Mouse (Mus musculus) liver, embryonic 11.5 days (tissue): ENCODE measurements around the gene Mark2. TPM values are rescaled to one million over a fixed set of nuclear protein-coding genes. Genes with fewer than 3 reads are reported as not detected.

Experiments used
- ATAC-seq: fragments of 200-750 bp; cut with Nextera tagmentation; replicated peaks from 2 replicates; pipeline ENCODE4 v1.8.0; 2017; ENCODE audit warnings: moderate number of reproducible peaks, mild to moderate bottlenecking, moderate TSS enrichment, moderate library complexity; ENCODE audit not compliant: low FRiP score
- DNase-seq: peaks from one replicate; pipeline ENCODE4 v3.0.0-alpha.2; 2017; ENCODE audit warnings: low spot score
- H3K27ac ChIP-seq: fragments of 300-500 bp; sonication (generic); 2 replicates; pipeline ENCODE4 v1.5.1; 2014; ENCODE audit warnings: mild to moderate bottlenecking, low read depth, low read length, control low read depth
- H3K27me3 ChIP-seq: fragments of 300-500 bp; sonication (generic); replicated peaks from 2 replicates; pipeline ENCODE4 v1.6.1; 2014; ENCODE audit warnings: low read length, mixed read lengths; ENCODE audit not compliant: control insufficient read depth, insufficient read depth
- H3K36me3 ChIP-seq: fragments of 300-500 bp; sonication (generic); 2 replicates; pipeline ENCODE4 v1.6.1; 2014; ENCODE audit warnings: mild to moderate bottlenecking, low read length, moderate library complexity, mixed read lengths; ENCODE audit not compliant: control insufficient read depth, insufficient read depth
- H3K4me1 ChIP-seq: fragments of 300-500 bp; sonication (generic); replicated peaks from 2 replicates; pipeline ENCODE4 v1.6.1; 2014; ENCODE audit warnings: low read length, mixed read lengths; ENCODE audit not compliant: control insufficient read depth, insufficient read depth
- H3K4me2 ChIP-seq: fragments of 300-500 bp; sonication (generic); 2 replicates; pipeline ENCODE4 v1.6.1; 2014; ENCODE audit warnings: mild to moderate bottlenecking, control low read depth, moderate library complexity
- H3K4me3 ChIP-seq: fragments of 300-500 bp; sonication (generic); 2 replicates; pipeline ENCODE4 v1.5.1; 2014; ENCODE audit warnings: low read depth, low read length, control low read depth
- H3K9ac ChIP-seq: fragments of 300-500 bp; sonication (generic); 2 replicates; pipeline ENCODE4 v1.6.1; 2014; ENCODE audit warnings: low read depth, low read length, control low read depth
- H3K9me3 ChIP-seq: fragments of 300-500 bp; sonication (generic); 2 replicates; pipeline ENCODE4 v1.6.1; 2016; ENCODE audit warnings: low read length, inconsistent platforms, mixed read lengths; ENCODE audit not compliant: control insufficient read depth
- whole genome bisulfite sequencing: fragments of 180-500 bp; shearing (Covaris S2); extraction: QIAGEN DNeasy Blood & Tissue Kit; methylation state at CpG from one replicate; pipeline ENCODE4 v1.1.7; 2014; 5-methylcytosine and 5-hydroxymethylcytosine counted together
- polyA plus RNA-seq: library from polyadenylated mRNA; unstranded; fragments of >200 nt; fragmentation: Nextera tagmentation; extraction: Ambion mirVana; gene quantifications from 2 replicates; pipeline ENCODE4 v1.2.1, GENCODE M21; 2014

Mark2 gene
- polyA plus RNA-seq, 1 experiment from 2014 or later, result 50.3 TPM

GRCm38 (mm10) chr19:7295071-7295658 lies 46.5 kb downstream of the Mark2 start:
- Histone ChIP-seq H3K27ac (peak overlapping the region; percentile 87), H3K4me1 (peaks cover 54% of the 10 kb centered on the region), H3K27me3 (no peaks in the 10 kb centered on the region), H3K4me3 (peak overlapping the region; percentile 50), H3K9me3 (no peaks in the 10 kb centered on the region), H3K4me2 (peak overlapping the region; percentile 85), H3K36me3 (peaks cover 3% of the 10 kb centered on the region; the same call in 1 of the 2 replicates), H3K9ac (peak overlapping the region; percentile 60)
- 24% methylated on average over 15 of the region's 15 CpGs for WGBS
- ATAC-seq (peak; percentile 91), DNase-seq (no peak)

GRCm38 (mm10) chr19:7294098-7294876 lies 47.4 kb downstream of the Mark2 start:
- H3K27me3 ChIP-seq, result no peaks in the 10 kb centered on the region
- H3K4me1 ChIP-seq, result peaks cover 51% of the 10 kb centered on the region
- no peak for DNase-seq
- peak; percentile 34 for ATAC-seq
- H3K9me3 ChIP-seq, result no peaks in the 10 kb centered on the region
- peak overlapping the region; percentile 85 for H3K4me2 ChIP-seq
- peak overlapping the region; percentile 50 for H3K4me3 ChIP-seq
- peak overlapping the region; percentile 60 for H3K9ac ChIP-seq
- peaks cover 3% of the 10 kb centered on the region; the same call in 1 of the 2 replicates for H3K36me3 ChIP-seq
- 45% methylated on average over 8 of the region's 8 CpGs for WGBS
- H3K27ac ChIP-seq, result peak overlapping the region; percentile 87

DNA sequence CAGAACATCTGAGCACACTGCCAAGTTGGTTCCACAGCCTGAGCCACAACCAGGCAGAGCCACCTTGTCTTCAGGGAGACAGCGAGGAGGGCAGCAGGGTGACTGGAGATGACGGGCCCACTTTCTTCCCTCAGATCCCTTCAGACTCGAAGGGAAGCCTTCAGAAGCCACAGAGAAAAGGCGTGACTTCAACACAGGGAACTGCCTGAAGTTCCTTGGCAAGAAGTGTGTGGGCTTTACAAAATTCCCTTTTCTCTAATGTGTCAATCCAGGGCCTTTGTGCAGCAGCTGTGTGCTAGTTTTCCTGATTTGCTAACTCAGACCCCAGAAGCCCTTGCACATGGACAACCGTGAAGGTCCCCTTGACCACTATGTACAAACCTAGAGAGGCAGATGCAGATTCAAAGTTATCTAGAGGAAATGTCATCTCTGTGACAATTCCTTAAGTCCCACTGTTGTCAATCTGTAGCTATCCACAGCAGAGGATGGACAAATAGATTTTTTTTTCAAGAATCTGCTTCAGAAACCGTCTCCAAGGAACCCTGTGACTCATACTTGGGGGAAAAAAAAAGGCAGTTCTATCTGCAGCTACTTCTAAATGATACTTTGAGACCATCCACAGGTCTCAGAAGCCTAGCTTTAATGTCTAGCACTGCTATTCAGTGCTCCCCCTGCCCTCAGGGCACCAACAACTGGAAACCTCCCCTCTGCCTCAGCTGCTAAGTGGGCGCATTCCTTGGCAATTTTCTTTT lies 49.5 kb downstream of the Mark2 start:
- H3K4me3 ChIP-seq, result no peak overlapping the region
- H3K9me3 ChIP-seq, result no peaks in the 10 kb centered on the region
- H3K27me3 ChIP-seq, result no peaks in the 10 kb centered on the region
- H3K9ac ChIP-seq, result no peak overlapping the region
- H3K4me2 ChIP-seq, result no peak overlapping the region
- no peak for ATAC-seq
- 82% methylated on average over 7 of the region's 7 CpGs for WGBS
- peaks cover 38% of the 10 kb centered on the region for H3K4me1 ChIP-seq
- peaks cover 3% of the 10 kb centered on the region; the same call in 1 of the 2 replicates for H3K36me3 ChIP-seq
- no peak for DNase-seq
- H3K27ac ChIP-seq, result no peak overlapping the region

DNA sequence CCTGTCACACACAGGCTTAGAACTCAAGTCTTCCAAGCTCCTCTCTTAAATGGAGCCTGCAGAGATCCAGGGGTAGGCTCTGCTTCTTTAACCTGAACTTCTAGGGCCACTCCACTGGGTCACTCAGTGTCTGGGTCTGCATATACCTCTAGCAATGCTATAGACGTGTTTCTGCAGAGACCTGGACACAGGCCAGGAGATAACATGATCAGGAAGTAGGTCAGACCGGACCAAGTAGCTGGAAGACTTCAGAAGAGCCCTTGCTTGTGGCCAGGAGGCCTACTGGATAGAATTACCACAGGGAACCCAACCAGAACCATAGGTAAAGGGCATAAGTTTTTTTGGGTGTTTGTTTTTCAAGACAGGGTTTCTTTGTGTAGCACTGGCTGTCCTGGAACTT lies 51.9 kb downstream of the Mark2 start:
- Histone ChIP-seq H3K9ac (no peak overlapping the region), H3K36me3 (peaks cover 23% of the 10 kb centered on the region), H3K27ac (no peak overlapping the region), H3K27me3 (no peaks in the 10 kb centered on the region), H3K4me3 (no peak overlapping the region), H3K4me1 (peaks cover 24% of the 10 kb centered on the region), H3K4me2 (no peak overlapping the region), H3K9me3 (no peaks in the 10 kb centered on the region)
- DNase-seq (no peak), ATAC-seq (no peak)
- 41% methylated on average over 2 of the region's 2 CpGs for WGBS

DNA sequence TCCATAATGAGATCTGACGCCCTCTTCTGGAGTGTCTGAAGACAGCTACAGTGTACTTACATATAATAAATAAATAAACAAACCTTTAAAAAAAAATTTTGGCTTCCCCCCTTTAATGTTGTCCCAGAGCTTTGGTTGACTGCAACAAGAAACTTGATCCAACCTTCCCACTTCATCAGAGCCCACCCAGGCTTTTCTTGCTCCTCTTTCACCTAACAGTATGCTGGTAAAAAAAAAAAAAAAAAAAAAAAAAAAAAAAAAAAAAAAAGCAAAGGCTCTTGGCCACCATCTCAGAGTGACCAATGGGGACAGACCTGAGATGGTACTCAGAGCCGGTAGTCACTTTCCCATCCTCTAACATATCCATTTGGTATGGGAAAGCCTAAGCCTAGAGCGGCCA lies 53.4 kb downstream of the Mark2 start:
- no peak for ATAC-seq
- WGBS, result 78% methylated on average over 3 of the region's 3 CpGs
- no peaks in the 10 kb centered on the region for H3K9me3 ChIP-seq
- H3K4me1 ChIP-seq, result peaks cover 9% of the 10 kb centered on the region
- no peak overlapping the region for H3K4me2 ChIP-seq
- H3K27ac ChIP-seq, result no peak overlapping the region
- H3K36me3 ChIP-seq, result peaks cover 31% of the 10 kb centered on the region
- DNase-seq, result no peak
- no peak overlapping the region for H3K4me3 ChIP-seq
- no peak overlapping the region for H3K9ac ChIP-seq
- no peaks in the 10 kb centered on the region for H3K27me3 ChIP-seq

DNA sequence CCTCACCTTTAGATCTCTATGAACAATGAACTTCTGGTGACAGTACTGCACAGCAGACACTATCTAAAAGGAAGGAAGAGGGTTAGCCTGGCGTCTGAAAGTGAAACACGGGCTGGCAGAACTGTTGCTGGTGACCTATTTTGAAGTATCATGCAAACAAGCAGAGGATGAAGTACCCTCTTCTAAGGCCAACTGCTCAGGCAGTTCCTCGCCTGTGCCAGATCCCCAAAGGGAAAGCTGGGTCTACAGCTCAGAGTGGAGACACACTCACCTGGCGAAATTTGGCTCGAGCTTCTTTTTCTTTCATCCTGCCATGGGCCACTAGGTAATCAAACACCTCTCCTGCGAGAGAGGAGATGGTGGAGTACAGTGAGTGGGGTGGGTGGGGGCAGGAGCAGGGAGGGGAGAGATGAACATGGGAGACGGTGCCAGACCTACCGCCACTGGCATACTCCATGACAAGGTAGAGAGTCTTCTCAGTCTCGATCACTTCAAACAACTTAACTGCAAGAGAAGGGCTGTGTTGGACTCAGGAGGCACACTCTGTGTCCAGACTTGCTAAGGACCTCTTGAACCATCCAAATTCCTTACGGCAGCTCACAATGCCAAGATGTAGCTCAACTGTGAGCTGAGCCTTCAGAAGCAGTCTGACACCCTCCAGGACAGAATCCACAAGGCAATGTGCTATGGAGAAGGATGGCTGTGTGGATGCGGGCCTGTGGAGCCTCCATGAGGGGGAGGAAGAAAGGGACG lies 54.9 kb downstream of the Mark2 start:
- 85% methylated on average over 12 of the region's 12 CpGs for WGBS
- DNase-seq, result no peak
- Histone ChIP-seq H3K4me3 (no peak overlapping the region), H3K27ac (no peak overlapping the region), H3K9me3 (no peaks in the 10 kb centered on the region), H3K4me2 (no peak overlapping the region), H3K9ac (no peak overlapping the region), H3K36me3 (peaks cover 45% of the 10 kb centered on the region), H3K27me3 (no peaks in the 10 kb centered on the region), H3K4me1 (peaks cover 4% of the 10 kb centered on the region)
- ATAC-seq, result no peak

DNA sequence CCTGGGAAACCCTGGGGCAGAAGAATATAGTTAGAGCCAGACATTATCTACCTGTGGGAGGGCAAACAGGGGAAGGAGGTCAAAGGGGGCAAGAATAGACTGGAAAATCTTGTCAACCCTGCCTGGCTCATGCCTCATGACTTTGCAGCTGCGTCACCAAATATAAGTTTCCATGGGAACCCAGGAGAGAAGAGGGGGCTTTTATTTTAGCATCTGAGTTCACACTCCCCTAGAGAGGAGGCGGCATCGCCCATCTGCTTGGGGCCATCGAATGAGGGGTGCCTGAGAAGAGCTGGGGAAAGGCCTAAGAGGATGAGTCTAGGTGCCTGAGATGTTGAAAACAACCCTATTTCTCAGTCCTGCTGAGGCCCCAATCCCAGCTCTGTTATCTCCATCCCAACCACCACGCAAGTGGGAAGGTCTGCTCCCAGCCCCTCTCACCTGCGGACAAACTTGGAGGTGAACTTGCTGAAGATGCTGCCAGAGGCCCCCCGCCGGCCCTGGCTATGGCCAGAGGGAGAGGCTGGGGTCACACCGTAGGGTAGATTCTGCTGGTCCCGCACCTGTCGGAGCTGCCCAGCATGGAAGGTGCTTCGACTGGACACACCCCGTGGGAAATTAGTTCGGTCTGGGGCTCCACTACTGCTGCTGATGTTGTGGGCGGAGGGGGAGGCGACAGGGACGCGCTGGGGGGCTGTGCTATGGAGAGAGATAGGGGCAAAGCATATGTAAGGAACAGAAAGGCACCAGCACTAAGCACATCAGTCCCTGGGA lies 60.9 kb downstream of the Mark2 start:
- Histone ChIP-seq H3K4me2 (no peak overlapping the region), H3K27ac (no peak overlapping the region), H3K9ac (no peak overlapping the region), H3K4me3 (no peak overlapping the region), H3K27me3 (no peaks in the 10 kb centered on the region), H3K36me3 (peaks cover 62% of the 10 kb centered on the region), H3K9me3 (no peaks in the 10 kb centered on the region), H3K4me1 (0 out of 2 replicates have a peak, but pooled peaks cover 3% of the 10 kb centered on the region)
- no peak for ATAC-seq
- DNase-seq, result no peak
- 91% methylated on average over 18 of the region's 18 CpGs for WGBS
